26 mouse cellular contexts compared by ENCODE assay signal in genomic region chr17:69103326-69103725, GRCm38 (mm10). TPM values are rescaled to one million over a fixed set of nuclear protein-coding genes. Genes with fewer than 3 reads are reported as not detected.
A peak's percentile ranks its signal among the peaks of the same experiment; 100 is the strongest.
DNase-seq lines count a peak whose midpoint lies in the region; ATAC-seq and TF ChIP-seq lines count a peak whose summit lies in the region.
"Had no signal": no experiment of that assay in that cellular context is flagged by ENCODE, and none has a peak within 500 bp of the region (broad histone marks: within the 10 kb centered on the region; RNA-seq: fewer than 3 reads in every experiment).

No protein-coding gene starts in this region.

- peaks cover 3% of the 10 kb centered on the region; the same call in 1 of the 2 replicates for H3K4me1 ChIP-seq in intestine, embryonic 15.5 days (replicated peaks)
- H3K4me1 ChIP-seq in intestine, postnatal 0 days (replicated peaks; ENCODE audit: control insufficient read depth, insufficient read depth, low read length): no peaks in the 10 kb centered on the region
- H3K4me1 ChIP-seq in hindbrain, embryonic 12.5 days: no peaks in the 10 kb centered on the region
- H3K4me1 ChIP-seq: embryonic facial prominence, embryonic 10.5 days; embryonic facial prominence, embryonic 13.5 days; forebrain, embryonic 12.5 days; forebrain, embryonic 15.5 days had no signal

- WGBS in intestine, embryonic 15.5 days: 57% methylated on average over 8 of the region's 8 CpGs
- WGBS in intestine, postnatal 0 days: 38% methylated on average over 8 of the region's 8 CpGs
- 57% methylated on average over 8 of the region's 8 CpGs for WGBS in hindbrain, embryonic 12.5 days

- H3K9me3 ChIP-seq in intestine, embryonic 15.5 days: no peaks in the 10 kb centered on the region
- H3K9me3 ChIP-seq in intestine, postnatal 0 days (ENCODE audit: control insufficient read depth): no peaks in the 10 kb centered on the region
- H3K9me3 ChIP-seq in hindbrain, embryonic 12.5 days (replicated peaks): no peaks in the 10 kb centered on the region
- H3K9me3 ChIP-seq: embryonic facial prominence, embryonic 10.5 days; embryonic facial prominence, embryonic 13.5 days; forebrain, embryonic 12.5 days; forebrain, embryonic 15.5 days; heart, embryonic 10.5 days; heart, embryonic 13.5 days; hindbrain, embryonic 13.5 days had no signal

- peak; percentile 49 for DNase-seq in retina, postnatal 1 day
- DNase-seq in retina, embryonic 14.5 days (ENCODE audit: low spot score): no peak
- DNase-seq in layer of hippocampus, adult 9-11 months: no peak
- DNase-seq: adrenal gland, adult 2 months; adrenal gland, postnatal 25 days; cerebellum, adult 11-12 months; cerebellum, adult 8-10 months; cerebellum, postnatal 10 days; cerebellum, postnatal 36 days; embryo, embryonic 11 days; gastrocnemius, postnatal 25 days; heart, adult 2 months; heart, postnatal 14 days had no signal

- TF ChIP-seq CTCF in intestine, postnatal 0 days (IDR thresholded peaks at IDR 0.05; ENCODE audit: low read depth): no peak

- peak; percentile 46 for ATAC-seq in intestine, embryonic 15.5 days
- peak; percentile 29 for ATAC-seq in intestine, postnatal 0 days
- no peak for ATAC-seq in hindbrain, embryonic 12.5 days (ENCODE audit: low FRiP score)
- ATAC-seq: CD4-positive, CD25-positive, alpha-beta regulatory T cell, adult 4 months; forebrain, embryonic 15.5 days; hindbrain, embryonic 16.5 days had no signal

- H3K9ac ChIP-seq in intestine, embryonic 15.5 days: no peak overlapping the region
- H3K9ac ChIP-seq in intestine, postnatal 0 days (ENCODE audit: low read depth, low read length): no peak overlapping the region
- no peak overlapping the region for H3K9ac ChIP-seq in hindbrain, embryonic 12.5 days
- H3K9ac ChIP-seq: embryonic facial prominence, embryonic 13.5 days; forebrain, embryonic 12.5 days; forebrain, embryonic 15.5 days; heart, embryonic 13.5 days; hindbrain, embryonic 13.5 days had no signal

- H3K36me3 ChIP-seq in intestine, embryonic 15.5 days: no peaks in the 10 kb centered on the region
- H3K36me3 ChIP-seq in intestine, postnatal 0 days (ENCODE audit: control insufficient read depth, insufficient read depth): no peaks in the 10 kb centered on the region
- H3K36me3 ChIP-seq in hindbrain, embryonic 12.5 days: no peaks in the 10 kb centered on the region
- H3K36me3 ChIP-seq: embryonic facial prominence, embryonic 10.5 days; embryonic facial prominence, embryonic 13.5 days; forebrain, embryonic 12.5 days; forebrain, embryonic 15.5 days; heart, embryonic 10.5 days; heart, embryonic 13.5 days; hindbrain, embryonic 13.5 days had no signal

- no peak overlapping the region for H3K4me2 ChIP-seq in intestine, embryonic 15.5 days (replicated peaks)
- H3K4me2 ChIP-seq in intestine, postnatal 0 days (replicated peaks; ENCODE audit: low read depth): peak overlapping the region; percentile 30
- H3K4me2 ChIP-seq in hindbrain, embryonic 12.5 days (replicated peaks): no peak overlapping the region
- H3K4me2 ChIP-seq: embryonic facial prominence, embryonic 13.5 days; forebrain, embryonic 12.5 days; forebrain, embryonic 15.5 days; heart, embryonic 13.5 days; hindbrain, embryonic 13.5 days had no signal

- H3K4me3 ChIP-seq in intestine, embryonic 15.5 days (replicated peaks): no peak overlapping the region
- H3K4me3 ChIP-seq in intestine, postnatal 0 days (ENCODE audit: low read depth, low read length): no peak overlapping the region
- no peak overlapping the region for H3K4me3 ChIP-seq in hindbrain, embryonic 12.5 days
- H3K4me3 ChIP-seq: embryonic facial prominence, embryonic 10.5 days; embryonic facial prominence, embryonic 13.5 days; erythroblast, embryonic 14.5 days; forebrain, embryonic 12.5 days; forebrain, embryonic 15.5 days; heart, adult 2 months; heart, embryonic 10.5 days; heart, embryonic 13.5 days; hindbrain, embryonic 13.5 days had no signal

- no peak overlapping the region for H3K27ac ChIP-seq in intestine, embryonic 15.5 days
- H3K27ac ChIP-seq in intestine, postnatal 0 days (ENCODE audit: low read depth, low read length): peak overlapping the region; percentile 16; the same call in 1 of the 2 replicates
- no peak overlapping the region for H3K27ac ChIP-seq in hindbrain, embryonic 12.5 days
- H3K27ac ChIP-seq: embryonic facial prominence, embryonic 10.5 days; embryonic facial prominence, embryonic 13.5 days; forebrain, embryonic 12.5 days; forebrain, embryonic 15.5 days; heart, adult 2 months; heart, embryonic 10.5 days; heart, embryonic 13.5 days; hindbrain, embryonic 13.5 days had no signal

- H3K27me3 ChIP-seq in intestine, embryonic 15.5 days (replicated peaks): no peaks in the 10 kb centered on the region
- no peaks in the 10 kb centered on the region for H3K27me3 ChIP-seq in intestine, postnatal 0 days (replicated peaks; ENCODE audit: control insufficient read depth, insufficient read depth, low read length)
- no peaks in the 10 kb centered on the region for H3K27me3 ChIP-seq in hindbrain, embryonic 12.5 days
- H3K27me3 ChIP-seq: embryonic facial prominence, embryonic 13.5 days; forebrain, embryonic 12.5 days; forebrain, embryonic 15.5 days; hindbrain, embryonic 13.5 days had no signal

RNA-seq across cellular contexts. Expression of gene Epb41l3, which starts 27.8 kb away (rescaled TPM):
- polyA plus RNA-seq in intestine, embryonic 15.5 days (2015; fragmentation: Nextera tagmentation; extraction: Ambion mirVana): 118 and 131 TPM in 2 replicates
- 174 and 213 TPM in 2 replicates for polyA plus RNA-seq in intestine, postnatal 0 days (2015; fragmentation: Nextera tagmentation; extraction: Ambion mirVana)
- polyA plus RNA-seq in hindbrain, embryonic 12.5 days (2016; fragmentation: Nextera tagmentation; extraction: Ambion mirVana): 104 and 118 TPM in 2 replicates
